Mouse (Mus musculus): ENCODE data around the gene Tcl1b1. TPM values are rescaled to one million over a fixed set of nuclear protein-coding genes. Genes with fewer than 3 reads are reported as not detected.

The Tcl1b1 gene
- polyA plus RNA-seq, 1 experiment = not detected

DNA sequence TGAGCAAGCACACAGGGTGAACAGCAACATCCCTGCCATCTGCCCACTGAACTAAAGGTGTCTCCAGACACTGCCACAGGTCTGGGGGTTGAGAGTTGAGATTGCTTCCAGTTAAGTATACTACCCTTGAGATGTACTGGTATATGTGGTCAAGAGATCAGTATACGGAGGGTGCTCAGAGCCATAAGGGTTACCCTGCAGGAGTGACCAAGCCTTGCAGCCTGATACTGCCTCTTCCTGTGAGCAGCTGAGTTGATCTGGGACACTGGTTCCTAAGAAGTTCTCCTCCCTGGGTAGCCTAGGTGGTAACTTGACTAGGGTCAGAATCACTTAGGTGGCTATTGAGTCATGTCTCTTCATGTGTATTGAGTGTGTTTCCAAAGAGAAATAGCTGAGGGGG, 49.0 kb downstream of the Tcl1b1 start:
- no peaks in the 10 kb centered on the region for H3K36me3 ChIP-seq (ENCODE audit: control insufficient read depth, insufficient read depth, low read length)
- no peaks in the 10 kb centered on the region for H3K27me3 ChIP-seq (ENCODE audit: control insufficient read depth, insufficient read depth, low read length)
- TF ChIP-seq POLR2A (IDR thresholded peaks at IDR 0.05; ENCODE audit: low read depth, low read length) (no peak), CTCF (IDR thresholded peaks at IDR 0.05; ENCODE audit: extremely low read depth, insufficient read length, insufficient replicate concordance, low read depth, low read length) (no peak)
- WGBS = 85% methylated on average over 1 of the region's 1 CpGs
- H3K4me3 ChIP-seq (ENCODE audit: low read depth, low read length) = no peak overlapping the region
- H3K27ac ChIP-seq (ENCODE audit: insufficient read depth, low read depth, low read length) = no peak overlapping the region
- H3K4me1 ChIP-seq (ENCODE audit: control insufficient read depth, insufficient read depth, insufficient read length, low read length) = no peaks in the 10 kb centered on the region

- no peaks in the 10 kb centered on the region for H3K27me3 ChIP-seq (ENCODE audit: control insufficient read depth, insufficient read depth, low read length)
- TF ChIP-seq CTCF (IDR thresholded peaks at IDR 0.05; ENCODE audit: extremely low read depth, insufficient read length, insufficient replicate concordance, low read depth, low read length) (no peak), POLR2A (IDR thresholded peaks at IDR 0.05; ENCODE audit: low read depth, low read length) (no peak)
- no peaks in the 10 kb centered on the region for H3K36me3 ChIP-seq (ENCODE audit: control insufficient read depth, insufficient read depth, low read length)
- H3K4me1 ChIP-seq (ENCODE audit: control insufficient read depth, insufficient read depth, insufficient read length, low read length) = no peaks in the 10 kb centered on the region
- WGBS = 91% methylated on average over 7 of the region's 7 CpGs
- H3K4me3 ChIP-seq (ENCODE audit: low read depth, low read length) = no peak overlapping the region
- H3K27ac ChIP-seq (ENCODE audit: insufficient read depth, low read depth, low read length) = no peak overlapping the region
These were observed 49.7 kb downstream of the Tcl1b1 start for GRCm38 (mm10) chr12:105209231-105209630.

Other genes starting within 250 kb of the Tcl1b1 start
- gene Syne3, start 149.9 kb upstream of the Tcl1b1 start, polyA plus RNA-seq (2012; rRNA removed) = 0.88 and 1.3 TPM in 2 replicates
- 74.3 and 82.0 TPM in 2 replicates for gene Glrx5, start 127.0 kb upstream of the Tcl1b1 start, polyA plus RNA-seq (2012; rRNA removed)
- gene Tcl1b2, start 13.7 kb upstream of the Tcl1b1 start, polyA plus RNA-seq (2012; rRNA removed) = not detected in 2 replicates
- not detected in 2 replicates for gene Tcl1b5, start 16.7 kb downstream of the Tcl1b1 start, polyA plus RNA-seq (2012; rRNA removed)
- not detected in 2 replicates for gene Tcl1b3, start 31.4 kb downstream of the Tcl1b1 start, polyA plus RNA-seq (2012; rRNA removed)
- not detected in 2 replicates for gene Tcl1b4, start 42.3 kb downstream of the Tcl1b1 start, polyA plus RNA-seq (2012; rRNA removed)
- gene Tcl1, start 63.1 kb downstream of the Tcl1b1 start, polyA plus RNA-seq (2012; rRNA removed) = not detected in 2 replicates
- 0.05 TPM in 1 of 2 replicates, not detected in the other for gene Tunar, start 174.2 kb downstream of the Tcl1b1 start, polyA plus RNA-seq (2012; rRNA removed)

All from small intestine, adult 2 months (tissue).